Mouse (Mus musculus) MN1 (cell line): Measurements from ENCODE around the gene Rbm38.
A peak's percentile ranks its signal among the peaks of the same experiment; 100 is the strongest.

Experiments
- DNase-seq: peaks from one replicate; pipeline ENCODE4 v3.0.0-alpha.2; 2016; ENCODE audit warnings: low spot score

Rbm38 gene

GRCm38 (mm10) chr2:173014741-173015287 lies 5.5 kb upstream of the Rbm38 start:
- no peak for DNase-seq

DNA sequence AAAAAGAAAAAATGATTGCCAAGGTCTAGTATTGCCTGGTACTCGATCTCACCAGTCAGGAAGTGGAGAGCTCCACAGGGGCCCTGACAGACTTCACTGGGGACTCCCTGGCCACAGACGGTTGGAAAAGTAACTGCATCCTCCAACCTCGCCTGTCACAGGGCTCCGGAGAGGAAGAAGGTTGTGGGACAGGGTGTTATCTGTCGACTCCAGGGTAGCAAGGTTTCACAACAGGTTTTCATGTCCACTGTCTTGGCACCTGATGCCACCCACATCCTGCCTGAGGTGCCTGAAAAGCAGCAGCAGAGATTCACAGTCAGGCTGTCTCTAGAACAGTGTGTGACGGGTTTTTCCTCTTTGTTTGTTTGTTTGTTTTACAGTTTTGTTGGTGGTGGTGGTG lies 2.4 kb upstream of the Rbm38 start:
- DNase-seq, result no peak

GRCm38 (mm10) chr2:173018618-173019017 lies 1.7 kb upstream of the Rbm38 start:
- DNase-seq, result peak; percentile 66

DNA sequence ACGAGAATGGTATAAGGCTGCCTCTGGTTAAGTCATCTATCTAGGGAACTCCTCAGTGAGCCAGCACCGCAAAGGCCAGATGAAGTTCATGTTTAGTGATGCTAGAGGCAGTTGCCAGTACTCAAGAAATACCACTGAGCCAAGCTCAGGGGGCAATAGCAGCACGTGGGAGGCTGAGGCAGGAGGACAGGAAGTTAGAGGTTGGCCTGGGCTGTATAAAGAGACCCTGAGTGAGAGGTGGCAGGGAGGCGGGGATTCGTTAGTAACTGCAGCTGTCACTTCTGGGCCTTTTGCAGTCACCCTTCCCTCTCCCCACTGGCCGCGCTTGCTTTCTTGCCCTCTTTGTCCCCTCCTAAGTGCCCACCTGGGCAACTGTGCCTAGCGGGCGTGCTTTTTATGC lies 976 bp upstream of the Rbm38 start:
- no peak for DNase-seq

GRCm38 (mm10) chr2:173019790-173020189 lies 508 bp upstream of the Rbm38 start:
- DNase-seq, result no peak

DNA sequence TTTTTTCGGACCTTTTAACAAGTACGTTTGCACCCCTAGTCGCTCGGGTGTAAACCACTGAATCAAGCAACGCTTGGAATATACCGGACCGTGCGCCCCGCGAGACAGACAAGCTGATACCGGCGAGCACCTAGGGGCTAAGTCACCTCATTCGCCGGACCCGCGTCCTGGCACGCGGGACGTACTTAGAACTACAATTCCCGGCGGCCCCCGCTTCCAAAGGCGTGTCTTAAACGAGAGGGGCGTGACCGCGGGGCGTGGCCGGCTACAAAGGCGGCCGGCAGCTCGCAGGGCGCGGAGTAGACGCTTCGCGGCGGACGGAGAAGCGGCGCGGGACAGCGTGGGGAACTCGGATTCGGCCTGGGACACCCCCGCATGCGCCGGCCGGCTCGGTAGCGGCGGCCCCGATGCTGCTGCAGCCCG lies 1.3 kb downstream of the Rbm38 start:
- peak; percentile 93 for DNase-seq

DNA sequence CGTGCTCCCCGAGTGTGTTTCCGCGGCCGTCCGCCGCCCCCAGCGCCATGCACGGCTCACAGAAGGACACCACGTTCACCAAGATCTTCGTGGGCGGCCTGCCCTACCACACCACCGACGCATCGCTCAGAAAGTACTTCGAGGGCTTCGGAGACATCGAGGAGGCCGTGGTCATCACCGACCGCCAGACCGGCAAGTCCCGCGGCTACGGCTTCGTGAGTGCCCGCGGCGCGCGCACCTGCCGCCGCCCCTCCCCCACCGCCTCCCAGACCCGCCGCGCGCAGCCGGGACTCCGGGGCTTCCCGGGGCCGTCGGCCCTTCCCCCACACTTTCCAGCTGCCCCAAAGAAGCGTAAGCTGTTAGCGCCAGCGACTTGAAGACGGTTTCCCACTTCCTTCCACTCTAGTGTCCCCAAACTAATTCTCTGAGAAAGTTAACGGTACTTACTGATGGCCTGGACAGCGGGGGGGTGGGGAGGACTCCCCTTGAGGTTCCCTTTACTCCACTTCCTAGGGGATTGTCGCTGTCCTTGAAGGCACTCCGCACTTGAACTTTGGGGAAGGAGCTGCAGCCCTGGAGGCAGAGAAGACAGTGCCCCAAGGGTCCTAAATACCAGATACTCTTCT lies 1.9 kb downstream of the Rbm38 start:
- peak; percentile 47 for DNase-seq

DNA sequence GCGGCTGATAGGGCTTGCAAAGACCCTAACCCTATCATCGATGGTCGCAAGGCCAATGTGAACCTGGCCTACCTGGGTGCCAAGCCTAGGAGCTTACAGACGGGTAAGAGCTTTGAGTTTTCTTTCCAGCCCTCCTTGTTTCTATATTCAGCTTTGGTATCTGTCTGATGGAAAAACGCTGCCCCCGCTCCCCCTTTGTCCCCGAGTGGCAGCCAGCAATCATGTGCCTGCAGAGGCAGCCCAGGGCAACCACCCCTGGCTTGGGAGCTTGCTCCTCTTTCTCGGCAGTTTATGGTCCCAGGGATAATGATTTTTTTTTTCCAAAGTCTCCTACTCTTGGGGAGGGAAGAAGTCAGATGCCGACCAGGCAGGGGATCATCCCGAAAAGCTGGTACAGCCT lies 2.5 kb downstream of the Rbm38 start:
- no peak for DNase-seq

- DNase-seq, result no peak
These were observed 3.1 kb downstream of the Rbm38 start for GRCm38 (mm10) chr2:173023371-173023851.

DNA sequence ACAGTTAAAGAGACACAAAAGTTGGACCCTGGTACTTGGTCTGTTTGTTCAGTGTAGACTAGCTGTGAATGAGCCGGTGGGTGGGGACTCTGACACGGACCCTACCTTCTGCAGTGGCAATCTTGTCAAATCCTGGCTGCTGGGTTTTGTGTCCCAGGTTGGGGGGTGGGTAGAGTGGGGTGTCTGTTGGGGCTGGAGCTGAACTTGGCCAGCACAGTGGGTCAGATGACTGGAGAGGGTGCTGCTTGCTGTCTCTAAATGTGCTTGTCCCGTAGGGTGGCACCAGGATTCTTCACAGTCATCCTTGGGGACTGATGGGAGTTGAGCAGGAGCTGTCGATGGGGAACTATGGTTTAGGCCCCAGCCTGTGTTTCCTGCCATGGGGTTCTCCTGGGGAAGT lies 3.7 kb downstream of the Rbm38 start:
- DNase-seq, result no peak

GRCm38 (mm10) chr2:173024392-173024791 lies 4.1 kb downstream of the Rbm38 start:
- no peak for DNase-seq

DNA sequence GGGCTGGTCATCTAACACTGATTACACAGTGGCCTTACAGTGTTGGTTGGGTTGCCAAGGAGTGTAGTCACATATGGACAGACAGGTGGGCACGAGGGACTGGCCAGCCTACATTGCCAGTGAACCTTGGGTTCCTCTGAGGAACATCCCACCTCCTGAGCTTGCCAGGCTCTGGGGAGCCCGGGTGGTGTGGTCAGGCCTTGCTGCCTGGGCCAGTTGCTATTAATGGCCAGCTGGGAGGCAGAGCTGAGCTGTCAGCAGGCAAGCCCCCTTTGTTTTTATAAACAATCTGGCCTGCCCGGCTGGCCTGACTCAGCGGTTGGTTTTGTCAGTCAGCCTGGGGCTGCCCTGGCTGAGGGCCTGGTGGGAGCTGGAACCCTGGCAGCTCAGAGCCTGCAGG lies 4.6 kb downstream of the Rbm38 start:
- DNase-seq, result peak; percentile 60

GRCm38 (mm10) chr2:173026286-173026685 lies 6.0 kb downstream of the Rbm38 start:
- no peak for DNase-seq

- no peak for DNase-seq
These were observed 6.4 kb downstream of the Rbm38 start for GRCm38 (mm10) chr2:173026688-173027131.

DNA sequence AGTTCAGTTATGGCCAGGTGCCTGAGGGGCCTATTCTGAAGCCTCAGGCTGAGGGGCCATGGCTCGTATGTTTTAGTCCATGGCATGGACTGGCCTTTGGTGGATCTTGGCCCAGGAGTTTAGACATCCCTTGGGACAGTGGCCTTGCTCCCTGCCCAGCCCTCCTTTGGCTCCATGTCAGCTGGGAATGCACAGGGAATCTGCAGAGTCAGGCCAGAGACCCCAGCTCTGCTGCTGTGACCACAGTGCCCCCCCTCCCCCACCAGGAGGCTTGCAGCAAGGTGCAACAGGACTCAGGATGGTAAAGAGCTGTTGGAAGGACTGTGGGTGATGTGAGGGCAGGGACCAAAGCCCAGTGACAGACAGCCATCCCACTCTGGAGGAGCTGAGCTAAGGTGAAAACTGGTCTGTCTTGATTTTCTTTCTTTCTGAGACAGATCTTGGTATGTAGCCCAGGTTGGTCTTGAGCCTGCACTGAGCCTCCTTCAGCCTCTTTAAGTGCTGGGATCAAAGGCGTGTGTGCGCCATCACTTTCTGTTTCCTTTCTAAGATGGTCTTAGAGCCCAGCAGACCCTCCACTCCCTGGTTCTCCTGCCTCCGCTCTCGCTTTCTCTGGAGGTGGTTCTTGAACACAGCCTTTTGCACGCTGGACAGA lies 7.0 kb downstream of the Rbm38 start:
- DNase-seq, result peak; percentile 14

- peak; percentile 21 for DNase-seq
These were observed 7.7 kb downstream of the Rbm38 start for GRCm38 (mm10) chr2:173027824-173028495.

DNA sequence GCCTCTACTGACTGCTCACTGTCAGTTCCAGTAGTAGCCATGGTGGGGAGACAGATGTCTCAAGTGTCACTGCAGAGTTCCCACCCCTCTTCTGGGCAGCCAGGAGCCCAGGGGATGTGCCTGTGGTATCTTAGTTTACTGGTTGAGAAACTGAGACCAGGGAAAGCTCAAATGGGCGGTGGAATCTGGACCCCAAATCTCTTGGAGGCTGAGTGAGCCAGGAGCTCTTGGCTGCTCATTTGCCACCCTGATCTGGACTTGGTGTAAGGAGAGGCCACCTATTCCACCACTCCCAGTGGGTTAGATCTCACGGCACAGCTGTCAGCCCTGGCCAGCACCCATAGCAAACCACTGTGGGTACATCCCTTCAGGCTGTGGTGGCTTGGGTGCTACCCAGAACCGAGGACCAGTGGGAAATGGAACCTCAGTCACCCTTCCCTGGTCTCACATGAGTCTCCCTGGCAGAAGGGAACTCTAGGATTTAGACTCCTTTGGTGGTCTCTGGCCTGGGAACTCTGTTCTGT lies 8.3 kb downstream of the Rbm38 start:
- no peak for DNase-seq

DNA sequence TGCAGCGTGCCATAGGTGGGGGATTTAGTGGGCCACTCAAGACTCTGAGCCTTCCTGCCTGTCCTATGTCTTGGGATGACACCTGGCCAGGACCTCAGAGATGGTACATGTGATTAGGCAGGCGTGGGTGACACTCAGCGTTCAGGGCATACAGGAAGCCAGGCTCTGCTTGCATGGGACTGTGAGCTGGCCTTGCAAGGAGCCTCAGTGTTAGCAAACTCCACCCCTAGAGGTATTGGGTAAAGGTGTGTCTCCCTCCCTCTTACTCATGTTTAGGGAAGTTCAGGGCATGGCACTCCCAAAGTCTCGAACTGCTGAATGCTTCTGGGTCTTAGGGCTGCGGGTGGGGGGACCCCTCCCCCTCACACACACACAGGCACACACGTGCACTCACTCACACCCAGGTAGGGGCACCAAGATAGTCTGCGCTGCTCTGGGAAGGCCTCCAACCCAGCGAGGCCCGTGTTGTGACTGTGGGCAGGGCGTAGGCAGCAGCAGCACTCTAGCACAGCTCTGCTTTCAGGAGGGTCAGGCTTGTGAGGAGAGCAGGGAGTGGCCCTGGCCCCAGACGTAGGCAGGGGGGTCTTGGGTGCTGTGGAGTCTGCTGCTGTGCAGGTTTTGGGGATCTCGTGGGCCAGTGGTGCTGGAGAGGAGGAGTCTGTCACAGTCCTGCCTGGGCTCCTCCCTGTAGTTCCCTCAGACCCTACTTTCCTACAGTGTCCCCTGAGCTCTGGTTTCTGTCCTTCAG lies 10.5 kb downstream of the Rbm38 start:
- no peak for DNase-seq

- no peak for DNase-seq
These were observed 13.2 kb downstream of the Rbm38 start for GRCm38 (mm10) chr2:173033531-173033930.

DNA sequence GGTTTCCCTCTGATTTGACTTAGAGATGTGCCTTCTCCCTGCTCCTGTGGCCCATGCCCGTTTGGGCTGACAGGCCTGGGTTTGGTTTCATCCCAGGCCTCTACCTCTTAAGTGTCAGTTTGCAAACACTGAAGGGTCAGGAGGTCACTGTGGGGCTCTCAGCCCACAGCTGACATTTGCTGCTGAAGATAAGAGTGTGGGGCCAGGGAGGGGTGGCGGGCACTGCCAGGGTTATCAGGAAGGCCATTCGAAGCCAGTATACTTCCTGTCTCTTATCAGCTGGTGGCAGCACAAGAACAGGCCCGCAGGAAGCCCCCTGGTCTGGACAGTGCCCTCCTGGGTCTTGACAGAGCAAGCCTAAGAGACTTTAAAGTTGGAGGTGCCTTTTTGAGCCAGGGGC lies 14.7 kb downstream of the Rbm38 start:
- no peak for DNase-seq

DNA sequence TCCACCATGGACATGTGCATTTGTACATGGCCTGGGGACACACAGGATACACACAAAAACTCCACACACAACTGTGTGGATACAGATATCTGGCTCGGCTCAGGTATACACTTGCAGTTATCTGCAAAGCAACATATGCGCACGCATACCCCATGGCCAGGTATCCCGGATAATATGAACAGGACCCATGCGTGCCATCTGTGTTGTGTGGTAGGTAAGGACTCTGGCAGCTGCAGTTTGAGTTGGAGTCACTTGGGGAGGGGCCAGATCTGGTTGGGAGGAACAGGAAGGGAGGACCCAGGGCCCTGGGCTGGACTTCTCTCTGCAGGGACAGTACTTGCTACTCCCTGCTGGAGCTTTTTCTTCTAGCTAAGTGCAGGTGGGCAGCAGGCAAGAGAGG lies 15.4 kb downstream of the Rbm38 start:
- no peak for DNase-seq

DNA sequence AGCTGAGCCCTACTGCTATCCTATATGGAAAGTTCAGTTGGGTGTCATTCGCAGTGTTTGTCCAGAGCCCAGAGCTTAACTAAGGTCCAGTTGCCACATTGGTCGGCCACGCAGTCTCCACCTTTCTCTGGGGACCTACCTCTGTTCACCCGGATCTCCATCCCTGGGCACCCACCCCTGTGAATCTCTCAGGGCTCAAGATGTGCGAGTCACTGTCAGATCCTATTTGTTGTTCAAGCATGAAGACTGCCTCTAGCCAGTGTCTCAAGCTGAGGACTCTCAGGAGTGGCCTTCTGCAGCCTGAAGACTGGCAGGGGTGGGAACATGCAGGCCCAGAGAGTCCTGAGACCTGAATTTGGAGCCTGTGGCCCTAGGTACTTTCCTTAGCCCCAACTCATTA lies 15.8 kb downstream of the Rbm38 start:
- no peak for DNase-seq
